Mouse (Mus musculus) urinary bladder, postnatal 4 days (tissue): Measurements from ENCODE around the gene Golga2.

Source experiments
- DNase-seq, 2 experiments: peaks; one replicate each; pipeline ENCODE4 v3.0.0; 2021 to 2022; ENCODE audit warnings: low spot score in 2 of 2

The Golga2 gene

GRCm38 (mm10) chr2:32342539-32343350 lies 55.6 kb downstream of the Golga2 start:
- DNase-seq, result no peak

DNA sequence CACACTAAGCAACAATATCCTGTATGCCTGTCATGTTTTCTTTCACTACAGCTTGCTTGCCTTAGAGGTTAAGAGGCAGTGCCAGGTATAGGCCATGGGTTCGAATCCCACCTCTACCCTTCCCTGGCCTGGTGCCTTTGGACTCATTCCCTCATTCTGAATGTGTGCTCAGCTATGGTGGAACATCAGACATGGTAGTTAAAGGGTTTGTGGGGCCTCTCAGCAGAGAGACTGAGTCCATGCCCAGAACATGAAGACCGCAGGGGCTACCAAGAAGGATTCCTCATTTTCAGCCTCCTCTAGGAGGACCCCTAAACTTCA lies 56.1 kb downstream of the Golga2 start:
- no peak for DNase-seq

DNA sequence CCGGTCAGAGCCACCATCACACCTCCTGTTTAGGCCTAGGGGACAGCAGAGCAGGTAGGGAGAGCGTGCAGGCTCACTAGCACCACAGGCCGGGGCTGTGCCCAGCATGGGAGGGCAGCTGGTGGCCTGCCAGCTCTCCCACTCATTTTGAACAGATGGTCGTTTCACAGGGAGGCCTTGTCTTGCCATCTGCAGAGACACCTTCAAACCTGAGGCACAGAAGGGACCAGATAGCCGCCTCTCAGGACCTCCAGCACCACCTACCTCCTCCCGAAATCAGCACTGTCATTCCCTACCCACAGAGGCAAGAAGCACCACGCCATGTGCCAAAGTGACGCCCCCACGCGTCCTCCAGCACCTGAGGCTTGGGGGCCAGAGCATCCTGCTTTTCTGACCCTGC lies 56.9 kb downstream of the Golga2 start:
- no peak for DNase-seq

DNA sequence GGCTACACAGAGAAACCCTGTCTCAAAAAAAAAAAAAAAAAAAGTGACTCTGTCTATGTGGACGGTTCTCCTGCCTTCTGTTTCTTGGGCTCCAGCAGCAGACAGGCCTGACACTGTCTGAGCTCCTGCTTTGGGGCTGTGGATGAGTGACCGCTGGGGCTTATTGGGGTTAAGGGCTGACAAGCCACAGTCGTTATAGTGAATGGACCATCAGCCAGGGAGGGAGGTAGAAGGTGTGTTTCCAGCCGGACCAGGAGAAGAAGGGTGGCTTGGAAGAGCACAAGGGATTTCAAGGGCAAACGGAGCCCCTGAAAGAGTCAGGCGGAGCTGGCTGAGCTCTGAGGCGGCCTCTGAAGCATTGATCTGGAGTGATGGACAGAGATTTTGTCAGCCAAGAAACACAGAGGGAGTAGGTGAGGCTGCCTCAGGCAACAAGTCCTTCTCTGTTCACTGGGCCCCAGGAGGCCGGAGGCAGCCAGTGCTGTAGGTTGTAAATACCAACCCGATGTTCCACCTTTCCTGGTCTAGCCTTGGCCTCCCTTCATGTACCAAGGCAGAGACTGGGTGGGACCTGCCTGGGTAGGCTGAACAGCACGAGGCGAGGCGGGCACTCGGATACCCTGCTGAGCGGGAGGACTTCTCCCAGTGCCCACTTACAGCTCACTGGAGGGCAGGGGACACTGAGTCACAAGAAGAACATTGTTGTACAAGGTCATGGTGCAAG lies 57.6 kb downstream of the Golga2 start:
- DNase-seq, result no peak

DNA sequence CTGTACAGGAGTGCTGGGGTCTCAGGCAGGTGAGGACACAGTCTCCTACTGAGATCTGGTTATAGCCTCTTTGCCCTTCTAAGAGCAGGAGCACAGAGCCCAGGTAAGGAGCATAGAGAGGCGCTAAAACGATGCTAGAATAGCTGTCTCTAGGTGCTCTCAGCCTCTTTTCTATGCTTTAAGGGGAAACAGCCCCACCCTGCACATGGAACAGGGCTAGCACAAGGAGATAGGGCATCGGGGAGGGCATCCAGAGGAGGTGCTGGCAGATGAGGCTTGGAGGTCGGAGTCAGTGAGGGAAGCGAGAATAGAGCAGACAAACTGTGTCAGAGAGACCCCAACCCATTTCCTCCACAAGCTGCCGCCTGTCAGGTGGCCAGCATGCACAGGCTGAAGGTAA lies 59.8 kb downstream of the Golga2 start:
- DNase-seq, result no peak

DNA sequence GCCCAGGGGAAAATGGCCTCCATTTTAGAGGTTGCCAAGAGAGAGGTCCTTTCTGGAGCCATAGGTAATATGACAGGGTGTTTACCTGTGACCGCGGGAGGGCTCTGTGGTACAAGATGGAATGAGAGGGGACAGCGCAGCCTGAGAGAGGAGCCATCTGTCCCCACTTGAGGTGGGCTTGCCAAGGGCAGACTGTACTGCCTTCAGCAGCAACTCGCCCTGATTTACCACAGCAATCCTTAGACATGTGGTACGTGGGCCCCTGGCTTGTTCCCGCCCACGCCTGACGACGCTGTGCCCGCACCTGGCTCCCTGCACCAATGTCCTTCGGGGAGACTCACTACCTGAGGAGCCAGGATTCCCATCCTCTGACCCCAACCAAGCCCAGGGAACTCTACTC lies 61.1 kb downstream of the Golga2 start:
- DNase-seq, result no peak

DNA sequence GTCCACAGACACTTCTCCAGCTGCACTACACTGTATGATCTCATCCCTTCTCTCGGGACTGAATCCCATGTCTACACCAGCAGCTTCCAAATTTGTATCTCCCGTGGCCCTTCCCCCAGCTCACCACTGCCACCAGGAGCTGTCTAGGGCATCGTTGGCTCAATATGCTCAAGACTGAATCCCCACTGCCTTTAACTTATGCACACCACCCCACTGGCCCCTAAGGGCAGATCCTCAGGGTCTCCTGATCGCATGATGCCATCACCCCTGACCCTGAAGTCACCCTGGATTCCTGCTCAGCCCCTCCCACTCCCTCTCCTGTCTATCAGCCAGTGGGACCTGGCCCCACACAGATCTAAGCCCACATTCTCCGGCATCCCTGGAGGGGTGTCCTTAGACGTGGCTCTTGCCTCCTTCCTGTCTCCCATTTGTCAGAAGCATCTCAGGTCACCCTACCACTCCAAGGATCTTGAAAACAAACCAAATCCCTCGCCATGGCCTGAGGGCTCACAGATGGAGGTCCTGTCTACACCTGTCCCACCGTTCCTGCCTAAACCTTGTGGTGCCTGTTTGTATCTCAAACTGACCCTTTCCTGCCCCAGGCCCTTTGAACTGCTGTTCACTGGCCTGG lies 62.6 kb downstream of the Golga2 start:
- DNase-seq, result no peak

DNA sequence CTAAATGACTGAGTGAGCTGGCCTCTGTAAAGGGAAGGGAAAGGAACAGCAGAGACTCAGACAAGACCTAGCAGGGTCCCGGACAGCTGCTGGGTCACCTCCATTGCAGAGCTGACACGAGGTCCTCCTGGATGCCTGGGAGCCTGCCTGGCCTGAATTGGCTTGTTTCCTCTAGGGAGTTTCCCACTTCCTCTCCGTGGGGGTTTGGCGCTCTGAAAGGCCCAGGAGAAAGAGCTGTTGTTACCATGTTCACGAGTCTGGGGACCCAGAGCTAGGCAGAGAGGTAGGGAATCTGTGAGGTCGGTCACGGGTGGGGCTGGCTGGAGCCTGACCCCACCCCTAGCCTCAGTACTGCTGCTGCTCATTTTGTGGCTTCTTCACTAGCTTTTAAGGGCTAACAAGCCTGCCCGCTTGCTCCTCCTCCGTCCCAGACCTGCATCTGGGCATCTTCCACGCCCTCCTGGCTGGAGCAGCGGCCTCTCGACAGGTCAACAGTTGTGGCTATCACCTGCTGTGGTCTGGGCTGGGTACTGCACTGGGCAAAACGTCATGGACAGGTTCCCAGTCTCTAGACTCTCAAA lies 63.4 kb downstream of the Golga2 start:
- no peak for DNase-seq

- DNase-seq, result no peak
Measured at GRCm38 (mm10) chr2:32351471-32351961, 64.3 kb downstream of the Golga2 start.

- DNase-seq, result no peak
Measured at GRCm38 (mm10) chr2:32352151-32353006, 65.2 kb downstream of the Golga2 start, which contains the start of gene Ciz1. Gene Ciz1 (plus strand): TSS chr2:32352327.

DNA sequence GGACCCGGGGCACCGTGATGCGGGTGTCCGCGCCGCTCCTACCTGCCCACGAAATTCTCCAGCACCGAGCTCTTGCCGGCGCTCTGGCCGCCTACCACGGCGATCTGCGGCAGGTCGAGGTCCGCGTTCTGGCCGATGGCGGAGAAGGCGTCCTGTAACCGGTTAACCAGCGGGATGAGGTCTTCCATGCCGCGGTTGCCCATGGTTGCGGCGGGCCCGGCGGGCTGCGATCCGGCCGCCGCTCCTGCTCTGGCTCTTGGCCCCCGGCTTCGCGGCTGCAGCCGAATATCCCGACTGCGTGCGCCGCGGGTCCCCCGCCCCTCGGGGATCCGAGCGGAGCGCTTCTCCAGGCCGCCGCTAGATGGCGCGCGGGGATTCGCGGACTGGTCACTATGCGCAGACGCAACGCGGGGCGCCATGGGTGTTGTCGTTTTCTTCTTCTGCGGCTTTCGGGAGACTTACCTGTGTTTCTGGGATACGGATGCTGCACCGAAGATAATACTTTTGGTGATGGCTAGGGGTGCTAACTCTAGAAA lies 65.9 kb downstream of the Golga2 start, which contains the start of gene Dnm1:
Gene Dnm1, minus strand, starts transcription at position 332 of the 536 bp plus-strand sequence.
- DNase-seq, result peak; percentile 88 to 94

- no peak for DNase-seq
Measured at GRCm38 (mm10) chr2:32353836-32354235, 66.7 kb downstream of the Golga2 start.

GRCm38 (mm10) chr2:32354336-32354895 lies 67.2 kb downstream of the Golga2 start:
- no peak for DNase-seq

- DNase-seq, result no peak
Measured at GRCm38 (mm10) chr2:32356216-32356615, 69.0 kb downstream of the Golga2 start.
